Mouse (Mus musculus) liver, adult (tissue): Measurements from ENCODE around the gene Rtkn2.

ENCODE experiments used
- GATA4 ChIP-seq: IDR thresholded peaks from 2 replicates; pipeline ENCODE4 v1.6.1; 2014; ENCODE audit warnings: mild to moderate bottlenecking, low read length; ENCODE audit not compliant: insufficient replicate concordance

The Rtkn2 gene

GRCm38 (mm10) chr10:68096395-68096794 is 117.0 kb downstream of the Rtkn2 start:
- TF ChIP-seq GATA4 = no peak

GRCm38 (mm10) chr10:68097821-68098675 is 118.7 kb downstream of the Rtkn2 start:
- no peak for TF ChIP-seq GATA4

GRCm38 (mm10) chr10:68100506-68100905 is 121.1 kb downstream of the Rtkn2 start:
- TF ChIP-seq GATA4 = no peak

GRCm38 (mm10) chr10:68101251-68101650 is 121.9 kb downstream of the Rtkn2 start:
- no peak for TF ChIP-seq GATA4

GRCm38 (mm10) chr10:68102566-68102965 is 123.2 kb downstream of the Rtkn2 start:
- TF ChIP-seq GATA4 = no peak

- no peak for TF ChIP-seq GATA4
Observed at GRCm38 (mm10) chr10:68103078-68103855, 123.9 kb downstream of the Rtkn2 start.

GRCm38 (mm10) chr10:68103988-68104387 is 124.6 kb downstream of the Rtkn2 start:
- no peak for TF ChIP-seq GATA4

GRCm38 (mm10) chr10:68104481-68104880 is 125.1 kb downstream of the Rtkn2 start:
- no peak for TF ChIP-seq GATA4

GRCm38 (mm10) chr10:68104881-68105781 is 125.8 kb downstream of the Rtkn2 start:
- TF ChIP-seq GATA4 = no peak; the same call in 1 of the 2 replicates

GRCm38 (mm10) chr10:68106351-68106950 is 127.1 kb downstream of the Rtkn2 start:
- TF ChIP-seq GATA4 = no peak

- no peak for TF ChIP-seq GATA4
Observed at GRCm38 (mm10) chr10:68107716-68108115, 128.3 kb downstream of the Rtkn2 start.
